Mouse (Mus musculus) stomach, postnatal 0 days (tissue): Measurements from ENCODE around the gene Mapk8ip2.

Experiments used
- CTCF ChIP-seq: IDR thresholded peaks from 2 replicates; pipeline ENCODE4 v1.5.1; 2016; ENCODE audit warnings: antibody characterized with exemption, low read depth, mild to moderate bottlenecking, moderate library complexity
- EP300 ChIP-seq: optimal IDR thresholded peaks from 2 replicates; pipeline ENCODE3; 2016; ENCODE audit warnings: antibody characterized with exemption

- TF ChIP-seq CTCF, result no peak
- TF ChIP-seq EP300, result no peak
These were observed 1.9 kb downstream of the Mapk8ip2 start for GRCm38 (mm10) chr15:89455642-89456041.
